Mouse (Mus musculus) intestine, embryonic 15.5 days (tissue): ENCODE measurements at regions not wholly inside any gene's neighbourhood (a gene's known extent, or its start where the extent isn't known, plus 50 kb on each side); places are given as distances from the start of the nearest gene placed in this dataset.

Experiments used
- ATAC-seq: fragments of 200-750 bp; cut with Nextera tagmentation; 2 replicates; pipeline ENCODE4 v1.8.0; 2017; ENCODE audit warnings: moderate TSS enrichment, moderate library complexity
- H3K27ac ChIP-seq: fragments of 300-500 bp; sonication (generic); 2 replicates; pipeline ENCODE4 v1.5.1; 2015; ENCODE audit warnings: mild to moderate bottlenecking, inconsistent platforms
- H3K27me3 ChIP-seq: fragments of 300-500 bp; sonication (generic); replicated peaks from 2 replicates; pipeline ENCODE4 v1.6.1; 2015; ENCODE audit warnings: inconsistent platforms
- H3K36me3 ChIP-seq: fragments of 300-500 bp; sonication (generic); 2 replicates; pipeline ENCODE4 v1.6.1; 2015; ENCODE audit warnings: inconsistent platforms
- H3K4me1 ChIP-seq: fragments of 300-500 bp; sonication (generic); replicated peaks from 2 replicates; pipeline ENCODE4 v1.6.1; 2015; ENCODE audit warnings: inconsistent platforms
- H3K4me2 ChIP-seq: fragments of 300-500 bp; sonication (generic); replicated peaks from 2 replicates; pipeline ENCODE4 v1.6.1; 2015; ENCODE audit warnings: mild to moderate bottlenecking, inconsistent platforms
- H3K4me3 ChIP-seq: fragments of 300-500 bp; sonication (generic); replicated peaks from 2 replicates; pipeline ENCODE4 v1.5.1; 2015; ENCODE audit warnings: inconsistent platforms
- H3K9ac ChIP-seq: fragments of 300-500 bp; sonication (generic); 2 replicates; pipeline ENCODE4 v1.6.1; 2015; ENCODE audit warnings: inconsistent platforms
- H3K9me3 ChIP-seq: fragments of 300-500 bp; sonication (generic); 2 replicates; pipeline ENCODE4 v1.6.1; 2016; ENCODE audit warnings: inconsistent platforms
- WGBS: fragments of 180-500 bp; shearing (Covaris S2); methylation state at CpG from one replicate; pipeline ENCODE4 v1.1.7; 2015; 5-methylcytosine and 5-hydroxymethylcytosine counted together

- H3K9me3 ChIP-seq, result no peaks in the 10 kb centered on the region
- ATAC-seq, result no peak
- 22% methylated on average over 3 of the region's 3 CpGs for WGBS
- H3K36me3 ChIP-seq, result no peaks in the 10 kb centered on the region
- no peak overlapping the region for H3K4me3 ChIP-seq
- no peak overlapping the region for H3K4me2 ChIP-seq
- H3K4me1 ChIP-seq, result no peaks in the 10 kb centered on the region
- H3K27me3 ChIP-seq, result no peaks in the 10 kb centered on the region
- H3K9ac ChIP-seq, result no peak overlapping the region
- H3K27ac ChIP-seq, result no peak overlapping the region
Observed at GRCm38 (mm10) chr2:9388058-9388457, 493.0 kb upstream of the 4930412O13Rik start.

GRCm38 (mm10) chr2:9395379-9395999 is 485.6 kb upstream of the 4930412O13Rik start:
- Histone ChIP-seq H3K9ac (no peak overlapping the region), H3K9me3 (no peaks in the 10 kb centered on the region), H3K27ac (no peak overlapping the region), H3K27me3 (no peaks in the 10 kb centered on the region), H3K4me1 (no peaks in the 10 kb centered on the region), H3K36me3 (no peaks in the 10 kb centered on the region), H3K4me2 (no peak overlapping the region), H3K4me3 (no peak overlapping the region)
- WGBS, result 57% methylated on average over 9 of the region's 9 CpGs
- ATAC-seq, result peak; percentile 88

- no peak overlapping the region for H3K4me2 ChIP-seq
- H3K9ac ChIP-seq, result no peak overlapping the region
- no peaks in the 10 kb centered on the region for H3K36me3 ChIP-seq
- no peaks in the 10 kb centered on the region for H3K9me3 ChIP-seq
- H3K4me1 ChIP-seq, result no peaks in the 10 kb centered on the region
- 81% methylated on average over 7 of the region's 7 CpGs for WGBS
- no peak for ATAC-seq
- no peaks in the 10 kb centered on the region for H3K27me3 ChIP-seq
- no peak overlapping the region for H3K4me3 ChIP-seq
- H3K27ac ChIP-seq, result no peak overlapping the region
Observed at GRCm38 (mm10) chr2:9401461-9401860, 479.6 kb upstream of the 4930412O13Rik start.

GRCm38 (mm10) chr2:9402281-9402680 is 478.8 kb upstream of the 4930412O13Rik start:
- WGBS, result 77% methylated on average over 2 of the region's 2 CpGs
- no peaks in the 10 kb centered on the region for H3K36me3 ChIP-seq
- H3K4me1 ChIP-seq, result no peaks in the 10 kb centered on the region
- H3K9me3 ChIP-seq, result no peaks in the 10 kb centered on the region
- H3K27ac ChIP-seq, result no peak overlapping the region
- no peaks in the 10 kb centered on the region for H3K27me3 ChIP-seq
- no peak overlapping the region for H3K4me3 ChIP-seq
- no peak for ATAC-seq
- H3K9ac ChIP-seq, result no peak overlapping the region
- no peak overlapping the region for H3K4me2 ChIP-seq

GRCm38 (mm10) chr2:9409075-9409474 is 472.0 kb upstream of the 4930412O13Rik start:
- Histone ChIP-seq H3K27me3 (no peaks in the 10 kb centered on the region), H3K27ac (no peak overlapping the region), H3K4me3 (no peak overlapping the region), H3K4me1 (no peaks in the 10 kb centered on the region), H3K36me3 (no peaks in the 10 kb centered on the region), H3K4me2 (no peak overlapping the region), H3K9ac (no peak overlapping the region), H3K9me3 (no peaks in the 10 kb centered on the region)
- no peak for ATAC-seq
- 43% methylated on average over 7 of the region's 7 CpGs for WGBS

- 81% methylated on average over 8 of the region's 8 CpGs for WGBS
- no peaks in the 10 kb centered on the region for H3K9me3 ChIP-seq
- H3K27me3 ChIP-seq, result no peaks in the 10 kb centered on the region
- no peak overlapping the region for H3K4me2 ChIP-seq
- H3K4me1 ChIP-seq, result no peaks in the 10 kb centered on the region
- no peaks in the 10 kb centered on the region for H3K36me3 ChIP-seq
- H3K27ac ChIP-seq, result no peak overlapping the region
- no peak overlapping the region for H3K9ac ChIP-seq
- H3K4me3 ChIP-seq, result no peak overlapping the region
- no peak for ATAC-seq
Observed at GRCm38 (mm10) chr2:9422686-9423085, 458.4 kb upstream of the 4930412O13Rik start.

- no peak overlapping the region for H3K4me3 ChIP-seq
- no peak overlapping the region for H3K27ac ChIP-seq
- no peaks in the 10 kb centered on the region for H3K27me3 ChIP-seq
- H3K4me2 ChIP-seq, result no peak overlapping the region
- 49% methylated on average over 7 of the region's 7 CpGs for WGBS
- ATAC-seq, result no peak
- H3K9ac ChIP-seq, result no peak overlapping the region
- H3K9me3 ChIP-seq, result no peaks in the 10 kb centered on the region
- no peaks in the 10 kb centered on the region for H3K4me1 ChIP-seq
- H3K36me3 ChIP-seq, result no peaks in the 10 kb centered on the region
Observed at GRCm38 (mm10) chr2:9423534-9423933, 457.5 kb upstream of the 4930412O13Rik start.

- no peak for ATAC-seq
- H3K4me1 ChIP-seq, result no peaks in the 10 kb centered on the region
- no peaks in the 10 kb centered on the region for H3K27me3 ChIP-seq
- H3K9me3 ChIP-seq, result no peaks in the 10 kb centered on the region
- H3K4me2 ChIP-seq, result no peak overlapping the region
- H3K9ac ChIP-seq, result no peak overlapping the region
- 23% methylated on average over 17 of the region's 17 CpGs for WGBS
- H3K4me3 ChIP-seq, result no peak overlapping the region
- no peak overlapping the region for H3K27ac ChIP-seq
- no peaks in the 10 kb centered on the region for H3K36me3 ChIP-seq
Observed at GRCm38 (mm10) chr2:9433110-9433940, 447.7 kb upstream of the 4930412O13Rik start.

GRCm38 (mm10) chr2:9435155-9435872 is 445.7 kb upstream of the 4930412O13Rik start:
- Histone ChIP-seq H3K9ac (no peak overlapping the region), H3K27ac (no peak overlapping the region), H3K27me3 (no peaks in the 10 kb centered on the region), H3K9me3 (no peaks in the 10 kb centered on the region), H3K36me3 (no peaks in the 10 kb centered on the region), H3K4me3 (no peak overlapping the region), H3K4me2 (no peak overlapping the region), H3K4me1 (no peaks in the 10 kb centered on the region)
- ATAC-seq, result no peak
- 50% methylated on average over 9 of the region's 9 CpGs for WGBS

- Histone ChIP-seq H3K4me3 (no peak overlapping the region), H3K4me2 (no peak overlapping the region), H3K9me3 (no peaks in the 10 kb centered on the region), H3K27me3 (no peaks in the 10 kb centered on the region), H3K4me1 (no peaks in the 10 kb centered on the region), H3K36me3 (no peaks in the 10 kb centered on the region), H3K9ac (no peak overlapping the region), H3K27ac (no peak overlapping the region)
- no peak for ATAC-seq
Observed at GRCm38 (mm10) chr2:9443103-9443502, 437.9 kb upstream of the 4930412O13Rik start.

- no peaks in the 10 kb centered on the region for H3K4me1 ChIP-seq
- H3K9ac ChIP-seq, result no peak overlapping the region
- no peak for ATAC-seq
- H3K36me3 ChIP-seq, result no peaks in the 10 kb centered on the region
- H3K27me3 ChIP-seq, result no peaks in the 10 kb centered on the region
- 88% methylated on average over 1 of the region's 1 CpGs for WGBS
- H3K27ac ChIP-seq, result no peak overlapping the region
- no peak overlapping the region for H3K4me3 ChIP-seq
- H3K4me2 ChIP-seq, result no peak overlapping the region
- H3K9me3 ChIP-seq, result no peaks in the 10 kb centered on the region
Observed at GRCm38 (mm10) chr2:9445826-9446225, 435.2 kb upstream of the 4930412O13Rik start.

- H3K27me3 ChIP-seq, result no peaks in the 10 kb centered on the region
- no peaks in the 10 kb centered on the region for H3K9me3 ChIP-seq
- no peaks in the 10 kb centered on the region for H3K4me1 ChIP-seq
- no peak for ATAC-seq
- no peak overlapping the region for H3K27ac ChIP-seq
- no peak overlapping the region for H3K4me3 ChIP-seq
- no peak overlapping the region for H3K4me2 ChIP-seq
- H3K9ac ChIP-seq, result no peak overlapping the region
- WGBS, result 71% methylated on average over 4 of the region's 4 CpGs
- no peaks in the 10 kb centered on the region for H3K36me3 ChIP-seq
Observed at GRCm38 (mm10) chr2:9464413-9464812, 416.6 kb upstream of the 4930412O13Rik start.
